Mouse (Mus musculus): ENCODE measurements around the gene Ppp1r15b.

Gene Ppp1r15b

DNA sequence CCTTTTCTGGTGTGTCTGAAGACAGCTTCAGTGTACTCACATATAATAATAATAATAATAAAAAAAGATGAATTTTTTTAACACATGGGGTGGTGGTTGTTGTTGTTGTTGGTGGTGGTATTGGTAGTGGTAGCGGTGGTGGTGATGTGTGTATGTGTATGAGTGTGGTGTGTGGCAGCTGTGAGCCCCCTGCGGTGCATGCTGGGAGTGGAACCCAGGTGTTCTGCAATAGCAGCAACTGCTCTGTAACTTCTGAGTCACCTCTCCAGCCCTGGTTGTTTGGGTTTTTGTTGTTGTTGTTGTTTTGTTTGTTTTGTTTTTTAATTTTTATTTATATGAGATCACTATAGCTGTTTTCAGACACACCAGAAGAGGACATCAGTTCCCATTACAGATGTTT lies 19.6 kb downstream of the Ppp1r15b start:
- in situ Hi-C loops (cut with MboI, MseI): loop anchor here in 1 of 2 experiments (10.0 kb wide), 1 partner anchor 1496 kb away; no protein-coding TSS in a partner anchor

GRCm38 (mm10) chr1:133152213-133152612 lies 21.3 kb downstream of the Ppp1r15b start:
- in situ Hi-C loops (cut with MboI, MseI): loop anchor here in 1 of 2 experiments (10.0 kb wide), 1 partner anchor 1497 kb away; no protein-coding TSS in a partner anchor

- in situ Hi-C loops (cut with MboI, MseI): loop anchor here in 1 of 2 experiments (10.0 kb wide), 1 partner anchor 1500 kb away; no protein-coding TSS in a partner anchor
Observed at GRCm38 (mm10) chr1:133155270-133155669, 24.3 kb downstream of the Ppp1r15b start.

DNA sequence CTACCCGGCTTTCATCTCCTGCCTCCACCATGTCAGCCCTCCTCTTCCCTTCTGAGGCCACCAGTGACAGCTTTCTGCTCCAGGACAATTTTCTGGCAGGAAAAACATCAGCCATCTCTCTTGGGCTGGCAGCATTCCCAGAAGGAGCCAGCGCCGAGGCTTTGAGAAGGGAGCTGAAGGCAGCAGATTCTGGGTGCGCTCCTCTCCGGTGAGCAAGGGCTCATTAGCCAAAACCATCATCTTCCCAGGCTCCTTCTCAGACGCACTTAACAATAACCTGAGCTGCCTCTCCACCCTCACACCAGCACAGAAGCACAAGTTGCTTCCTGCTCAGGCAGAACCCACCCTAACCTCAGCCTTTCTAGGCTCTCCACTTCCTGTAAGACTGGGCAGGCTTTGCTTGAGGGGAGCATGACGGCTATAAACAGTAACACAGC lies 28.2 kb downstream of the Ppp1r15b start:
- in situ Hi-C loops (cut with MboI, MseI): loop anchor here in 1 of 2 experiments (10.0 kb wide), 1 partner anchor 1504 kb away; no protein-coding TSS in a partner anchor

- in situ Hi-C loops (cut with MboI, MseI): no loop called here
Observed at GRCm38 (mm10) chr1:133161559-133161958, 30.6 kb downstream of the Ppp1r15b start.

DNA sequence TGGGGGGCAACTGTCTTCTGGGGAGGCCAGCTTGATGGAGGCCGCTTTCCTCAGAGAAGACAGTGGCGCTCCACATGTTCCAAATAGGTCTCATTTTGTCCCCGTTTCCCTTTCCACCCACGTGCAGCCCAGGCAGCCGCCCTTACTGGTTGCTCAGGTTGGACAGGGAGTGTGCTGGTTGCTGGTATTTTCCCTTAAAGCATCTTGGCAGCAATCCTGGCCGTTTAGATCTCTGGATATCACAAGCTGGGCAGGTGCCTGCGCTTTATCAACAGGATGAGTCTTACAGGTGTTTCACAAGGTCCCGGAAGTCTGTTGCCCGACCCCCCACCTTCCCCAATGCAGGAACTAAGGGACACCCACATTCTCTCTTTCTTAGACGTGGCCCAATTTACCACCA lies 31.1 kb downstream of the Ppp1r15b start:
- in situ Hi-C loops (cut with MboI, MseI): no loop called here

DNA sequence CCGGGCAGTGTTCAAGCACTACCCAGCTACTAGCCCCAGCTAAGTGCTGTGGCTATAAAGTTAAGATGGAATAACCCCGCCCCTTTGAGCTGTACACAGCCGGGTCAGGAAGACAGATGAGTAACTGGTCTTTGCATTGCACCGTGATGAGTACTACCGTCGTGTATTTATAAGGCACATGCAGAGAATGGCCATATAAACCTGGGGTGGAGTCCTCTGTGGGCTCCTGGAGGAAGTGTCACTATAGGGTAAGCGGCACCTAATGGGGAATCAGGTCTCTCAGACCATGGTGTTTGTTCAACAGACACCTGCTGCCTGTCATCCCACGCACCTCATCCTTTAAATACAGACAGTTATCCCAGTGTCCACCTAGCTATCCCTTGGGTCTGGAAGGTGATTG lies 32.0 kb downstream of the Ppp1r15b start:
- in situ Hi-C loops (cut with MboI, MseI): no loop called here

DNA sequence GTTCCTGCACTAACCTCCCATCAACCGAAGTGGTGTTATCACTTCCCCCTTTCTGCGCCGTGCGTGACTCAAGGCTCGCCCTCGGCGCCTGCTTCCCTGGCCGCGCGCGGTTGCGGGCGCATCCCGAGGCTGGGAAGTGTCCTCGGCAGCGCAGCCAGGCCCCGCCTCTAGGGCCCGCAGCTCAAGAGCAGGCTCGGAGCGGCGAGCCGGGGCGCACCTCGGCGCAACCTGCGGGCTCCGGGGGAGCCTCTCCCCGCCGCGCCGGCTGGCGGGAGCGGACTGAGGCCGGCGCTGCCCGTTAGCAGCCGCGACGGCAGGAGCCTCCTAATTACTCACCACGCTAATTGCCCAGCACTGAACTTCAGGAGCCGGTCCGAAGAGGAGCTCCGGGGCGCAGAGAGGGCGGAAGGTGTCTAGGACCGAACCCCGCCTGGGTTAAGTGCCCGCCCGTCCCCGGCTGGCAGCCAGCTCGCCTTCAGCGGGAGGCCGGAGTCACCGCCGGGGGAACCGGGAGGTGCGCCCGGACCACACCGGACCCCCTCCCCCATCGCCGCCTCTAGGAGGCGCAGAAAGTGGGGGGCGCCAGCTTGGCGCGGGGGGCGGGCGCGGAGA lies 33.0 kb downstream of the Ppp1r15b start, which contains the start of gene Plekha6:
TSS of gene Plekha6 (plus strand) at position 391 of the 612 bp plus-strand sequence.
- in situ Hi-C loops (cut with MboI, MseI): no loop called here

GRCm38 (mm10) chr1:133164591-133165011 lies 33.7 kb downstream of the Ppp1r15b start:
- in situ Hi-C loops (cut with MboI, MseI): no loop called here

GRCm38 (mm10) chr1:133165111-133165510 lies 34.2 kb downstream of the Ppp1r15b start:
- in situ Hi-C loops (cut with MboI, MseI): no loop called here

DNA sequence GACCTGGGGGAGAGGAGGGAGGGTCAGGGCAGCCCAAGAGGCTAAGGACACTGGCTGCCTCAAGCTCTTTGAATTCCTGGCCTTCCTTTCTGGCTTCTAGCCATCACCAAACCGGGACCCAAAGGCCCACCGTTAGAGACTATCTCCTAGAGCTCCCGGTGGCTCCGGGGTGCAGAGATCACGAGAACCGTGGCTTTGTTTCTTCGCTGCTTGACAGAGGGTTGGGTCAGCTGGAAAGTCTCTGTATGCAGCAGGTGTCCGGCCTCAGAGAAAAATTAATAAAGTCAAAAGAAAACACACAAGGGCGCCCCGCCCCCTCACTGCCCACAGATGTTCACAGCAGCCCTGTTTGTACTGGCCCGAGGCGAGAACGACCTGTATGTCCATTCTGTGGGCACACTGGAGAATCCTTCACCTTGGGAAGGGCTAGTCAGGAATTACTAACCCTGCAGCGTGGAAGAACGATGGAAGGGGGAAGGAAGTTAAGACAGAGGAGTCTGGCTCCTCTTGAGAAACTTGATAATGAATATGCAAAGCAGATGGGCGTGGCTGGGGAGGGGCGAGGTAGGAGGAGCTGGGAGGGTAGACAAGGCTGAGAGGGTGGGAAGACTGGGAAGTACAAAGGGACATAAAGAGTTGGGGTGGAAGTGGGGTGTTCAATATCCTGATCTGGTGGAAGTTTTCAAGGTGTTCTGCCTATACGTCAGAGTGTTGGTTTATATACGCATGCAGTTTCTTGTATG lies 37.5 kb downstream of the Ppp1r15b start:
- in situ Hi-C loops (cut with MboI, MseI): no loop called here

GRCm38 (mm10) chr1:133170196-133170595 lies 39.3 kb downstream of the Ppp1r15b start:
- in situ Hi-C loops (cut with MboI, MseI): loop anchor here in 1 of 2 experiments (10.0 kb wide), 1 partner anchor 185 kb away; the partner anchor contains the start of gene Ren1

GRCm38 (mm10) chr1:133171357-133171756 lies 40.4 kb downstream of the Ppp1r15b start:
- in situ Hi-C loops (cut with MboI, MseI): loop anchor here in 1 of 2 experiments (10.0 kb wide), 1 partner anchor 183 kb away; the partner anchor contains the start of gene Ren1

- in situ Hi-C loops (cut with MboI, MseI): loop anchor here in 1 of 2 experiments (5.0 to 10.0 kb wide), 2 partner anchors 137 to 180 kb away; partner anchors contain the start of gene Ren1
Observed at GRCm38 (mm10) chr1:133175150-133175549, 44.2 kb downstream of the Ppp1r15b start.

- in situ Hi-C loops (cut with MboI, MseI): loop anchor here in 1 of 2 experiments (5.0 to 10.0 kb wide), 2 partner anchors 135 to 177 kb away; partner anchors contain the start of gene Ren1
Observed at GRCm38 (mm10) chr1:133177480-133178172, 46.7 kb downstream of the Ppp1r15b start.

- in situ Hi-C loops (cut with MboI, MseI): loop anchor here in 1 of 2 experiments (5.0 to 10.0 kb wide), 2 partner anchors 133 to 176 kb away; partner anchors contain the start of gene Ren1
Observed at GRCm38 (mm10) chr1:133178732-133179440, 47.9 kb downstream of the Ppp1r15b start.

- in situ Hi-C loops (cut with MboI, MseI): loop anchor here in 1 of 2 experiments (5.0 kb wide), 1 partner anchor 136 kb away; no protein-coding TSS in a partner anchor
Observed at GRCm38 (mm10) chr1:133181072-133182015, 50.4 kb downstream of the Ppp1r15b start.

GRCm38 (mm10) chr1:133182016-133182705 lies 51.2 kb downstream of the Ppp1r15b start:
- in situ Hi-C loops (cut with MboI, MseI): loop anchor here in 1 of 2 experiments (5.0 kb wide), 1 partner anchor 135 kb away; no protein-coding TSS in a partner anchor

DNA sequence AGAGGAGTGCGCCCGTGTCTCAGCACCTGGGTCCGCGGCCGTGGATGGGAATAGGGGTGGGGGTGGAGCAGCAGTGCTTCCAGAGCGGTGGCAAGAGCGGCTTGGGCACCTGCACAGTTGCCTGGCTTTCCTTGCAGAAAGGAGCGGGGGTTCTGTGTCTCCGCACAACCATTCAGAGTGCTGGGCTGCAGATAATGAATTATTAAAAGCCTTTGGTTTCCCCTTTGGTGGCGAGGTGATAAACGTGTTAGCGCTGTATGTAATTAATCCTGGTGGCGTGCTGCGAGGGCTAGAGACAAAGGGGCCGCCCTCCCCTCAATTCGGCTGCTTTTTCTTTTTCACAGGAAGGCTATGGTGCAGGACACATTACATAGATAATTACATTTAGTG lies 51.8 kb downstream of the Ppp1r15b start:
- in situ Hi-C loops (cut with MboI, MseI): loop anchor here in 1 of 2 experiments (5.0 kb wide), 1 partner anchor 135 kb away; no protein-coding TSS in a partner anchor
